Mouse (Mus musculus): ENCODE data around the gene Gm10190. TPM values are rescaled to one million over a fixed set of nuclear protein-coding genes. Genes with fewer than 3 reads are reported as not detected.
"Not testable (repeated sequence)": the region's sequence is repeated elsewhere in the genome, so short reads cannot be mapped to it uniquely, and the experiment has no call there.

Gm10190 gene
- total RNA-seq (2017) = not detected in 3 replicates

GRCm38 (mm10) chr17:80372989-80373725 lies at the start of gene Gm10190:
Gene Gm10190, minus strand, starts transcription at chr17:80373541.
- ATAC-seq (replicated peaks; ENCODE audit: insufficient number of reproducible peaks, low FRiP score, low TSS enrichment, poor library complexity, severe bottlenecking) = peak; percentile 64

GRCm38 (mm10) chr17:80420998-80421397 lies 47.7 kb upstream of the Gm10190 start:
- no peak for ATAC-seq (replicated peaks; ENCODE audit: insufficient number of reproducible peaks, low FRiP score, low TSS enrichment, poor library complexity, severe bottlenecking)

- ATAC-seq (replicated peaks; ENCODE audit: insufficient number of reproducible peaks, low FRiP score, low TSS enrichment, poor library complexity, severe bottlenecking) = no peak
These were observed 45.4 kb upstream of the Gm10190 start for GRCm38 (mm10) chr17:80418572-80419210.

- no peak for ATAC-seq (replicated peaks; ENCODE audit: insufficient number of reproducible peaks, low FRiP score, low TSS enrichment, poor library complexity, severe bottlenecking)
These were observed 37.8 kb upstream of the Gm10190 start for GRCm38 (mm10) chr17:80411182-80411581.

GRCm38 (mm10) chr17:80398243-80398642 lies 24.9 kb upstream of the Gm10190 start:
- no peak for ATAC-seq (replicated peaks; ENCODE audit: insufficient number of reproducible peaks, low FRiP score, low TSS enrichment, poor library complexity, severe bottlenecking)

GRCm38 (mm10) chr17:80391423-80392403 lies 18.4 kb upstream of the Gm10190 start:
- ATAC-seq (replicated peaks; ENCODE audit: insufficient number of reproducible peaks, low FRiP score, low TSS enrichment, poor library complexity, severe bottlenecking) = peak; percentile 97

- ATAC-seq (replicated peaks; ENCODE audit: insufficient number of reproducible peaks, low FRiP score, low TSS enrichment, poor library complexity, severe bottlenecking) = no peak
These were observed 16.7 kb upstream of the Gm10190 start for GRCm38 (mm10) chr17:80390024-80390423.

- no peak for ATAC-seq (replicated peaks; ENCODE audit: insufficient number of reproducible peaks, low FRiP score, low TSS enrichment, poor library complexity, severe bottlenecking)
These were observed 12.3 kb upstream of the Gm10190 start for GRCm38 (mm10) chr17:80385671-80386070.

- not testable (repeated sequence) for ATAC-seq (replicated peaks; ENCODE audit: insufficient number of reproducible peaks, low FRiP score, low TSS enrichment, poor library complexity, severe bottlenecking)
These were observed 5.0 kb upstream of the Gm10190 start for GRCm38 (mm10) chr17:80378386-80378785.

- 0 out of 2 replicates have a peak, but pooled peaks have one; percentile 34 for ATAC-seq (replicated peaks; ENCODE audit: insufficient number of reproducible peaks, low FRiP score, low TSS enrichment, poor library complexity, severe bottlenecking)
These were observed 370 bp upstream of the Gm10190 start for GRCm38 (mm10) chr17:80373726-80374096.

GRCm38 (mm10) chr17:80368606-80369005 lies 4.7 kb downstream of the Gm10190 start:
- ATAC-seq (replicated peaks; ENCODE audit: insufficient number of reproducible peaks, low FRiP score, low TSS enrichment, poor library complexity, severe bottlenecking) = no peak

- no peak for ATAC-seq (replicated peaks; ENCODE audit: insufficient number of reproducible peaks, low FRiP score, low TSS enrichment, poor library complexity, severe bottlenecking)
These were observed 6.1 kb downstream of the Gm10190 start for GRCm38 (mm10) chr17:80367276-80367675.

GRCm38 (mm10) chr17:80360245-80360644 lies 13.1 kb downstream of the Gm10190 start:
- ATAC-seq (replicated peaks; ENCODE audit: insufficient number of reproducible peaks, low FRiP score, low TSS enrichment, poor library complexity, severe bottlenecking) = no peak

GRCm38 (mm10) chr17:80347234-80347633 lies 26.1 kb downstream of the Gm10190 start:
- ATAC-seq (replicated peaks; ENCODE audit: insufficient number of reproducible peaks, low FRiP score, low TSS enrichment, poor library complexity, severe bottlenecking) = no peak

- ATAC-seq (replicated peaks; ENCODE audit: insufficient number of reproducible peaks, low FRiP score, low TSS enrichment, poor library complexity, severe bottlenecking) = no peak
These were observed 26.7 kb downstream of the Gm10190 start for GRCm38 (mm10) chr17:80346591-80347125.

- no peak for ATAC-seq (replicated peaks; ENCODE audit: insufficient number of reproducible peaks, low FRiP score, low TSS enrichment, poor library complexity, severe bottlenecking)
These were observed 28.1 kb downstream of the Gm10190 start for GRCm38 (mm10) chr17:80345277-80345676.

GRCm38 (mm10) chr17:80332386-80332785 lies 41.0 kb downstream of the Gm10190 start:
- ATAC-seq (replicated peaks; ENCODE audit: insufficient number of reproducible peaks, low FRiP score, low TSS enrichment, poor library complexity, severe bottlenecking) = no peak

GRCm38 (mm10) chr17:80326431-80326830 lies 46.9 kb downstream of the Gm10190 start:
- ATAC-seq (replicated peaks; ENCODE audit: insufficient number of reproducible peaks, low FRiP score, low TSS enrichment, poor library complexity, severe bottlenecking) = no peak

GRCm38 (mm10) chr17:80325456-80325855 lies 47.9 kb downstream of the Gm10190 start:
- ATAC-seq (replicated peaks; ENCODE audit: insufficient number of reproducible peaks, low FRiP score, low TSS enrichment, poor library complexity, severe bottlenecking) = no peak

Data from monocyte, adult 5-6 weeks (primary cell).